Mouse (Mus musculus) thymus, postnatal 14 days (tissue): Measurements from ENCODE around the gene Rpl39.
A peak's percentile ranks its signal among the peaks of the same experiment; 100 is the strongest.

ENCODE experiments used
- DNase-seq: peaks from one replicate; pipeline ENCODE4 v3.0.0; 2021

The Rpl39 gene

DNA sequence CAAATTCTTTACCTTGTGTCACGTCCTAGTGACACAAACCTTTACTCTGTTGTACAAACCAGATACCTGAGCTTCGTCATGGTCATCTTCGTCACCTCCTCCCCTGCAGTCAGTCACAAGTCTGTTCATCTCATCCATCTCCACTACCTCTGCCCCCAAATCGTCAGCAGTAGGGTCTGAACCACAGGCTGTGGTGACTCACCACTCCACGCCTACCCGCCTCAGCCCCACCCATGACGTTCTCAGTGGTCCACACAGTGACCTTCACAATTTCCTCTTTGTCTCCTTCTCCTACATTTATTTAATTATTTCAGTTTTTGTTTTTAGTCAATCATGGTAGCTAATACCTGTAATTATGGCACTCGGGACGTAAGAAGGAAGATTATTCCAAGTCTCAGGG is 21.3 kb downstream of the Rpl39 start:
- no peak for DNase-seq

DNA sequence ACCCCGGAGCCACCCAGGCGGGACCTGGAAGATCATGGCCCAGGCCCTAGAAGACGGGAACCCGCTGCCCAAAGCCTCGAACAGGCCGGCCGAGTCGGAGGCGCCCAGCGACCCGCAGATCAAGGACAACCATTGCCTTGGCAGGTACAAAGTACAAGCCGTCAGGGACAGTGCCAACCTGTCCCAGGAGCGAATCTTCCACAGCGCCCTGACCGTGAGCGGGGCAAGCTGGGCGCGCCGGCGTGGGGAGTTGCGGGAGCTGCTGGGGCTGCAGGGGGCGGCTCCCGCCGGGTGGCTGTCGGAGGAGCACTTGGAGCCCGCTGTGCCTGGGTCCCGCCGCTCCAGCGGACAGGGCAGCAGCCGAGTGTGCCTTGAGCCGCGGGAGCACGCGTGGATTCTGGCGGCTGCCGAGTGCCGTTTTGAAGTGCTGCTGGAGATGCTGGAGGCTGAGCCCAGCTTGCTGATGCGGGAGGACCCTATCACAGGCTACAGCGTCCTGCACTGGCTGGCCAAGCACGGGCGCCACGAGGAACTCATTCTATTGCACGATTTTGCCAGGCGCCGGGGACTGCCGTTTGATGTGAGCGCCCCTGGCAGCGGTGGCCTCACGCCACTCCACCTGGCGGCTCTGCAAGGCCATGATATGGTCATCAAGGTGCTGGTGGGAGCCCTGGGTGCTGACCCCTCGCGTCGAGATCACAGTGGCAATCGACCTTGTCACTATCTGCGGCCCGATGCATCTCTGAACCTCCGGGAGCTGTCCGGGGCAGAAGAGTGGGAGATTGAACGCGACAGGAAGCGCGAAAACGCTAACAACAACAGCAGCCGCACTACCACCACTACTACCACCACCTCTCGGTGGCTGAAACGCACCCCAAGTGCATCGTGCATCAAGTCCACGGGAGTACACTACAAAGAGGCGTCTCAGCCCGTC is 36.0 kb downstream of the Rpl39 start:
- peak; percentile 3 for DNase-seq

DNA sequence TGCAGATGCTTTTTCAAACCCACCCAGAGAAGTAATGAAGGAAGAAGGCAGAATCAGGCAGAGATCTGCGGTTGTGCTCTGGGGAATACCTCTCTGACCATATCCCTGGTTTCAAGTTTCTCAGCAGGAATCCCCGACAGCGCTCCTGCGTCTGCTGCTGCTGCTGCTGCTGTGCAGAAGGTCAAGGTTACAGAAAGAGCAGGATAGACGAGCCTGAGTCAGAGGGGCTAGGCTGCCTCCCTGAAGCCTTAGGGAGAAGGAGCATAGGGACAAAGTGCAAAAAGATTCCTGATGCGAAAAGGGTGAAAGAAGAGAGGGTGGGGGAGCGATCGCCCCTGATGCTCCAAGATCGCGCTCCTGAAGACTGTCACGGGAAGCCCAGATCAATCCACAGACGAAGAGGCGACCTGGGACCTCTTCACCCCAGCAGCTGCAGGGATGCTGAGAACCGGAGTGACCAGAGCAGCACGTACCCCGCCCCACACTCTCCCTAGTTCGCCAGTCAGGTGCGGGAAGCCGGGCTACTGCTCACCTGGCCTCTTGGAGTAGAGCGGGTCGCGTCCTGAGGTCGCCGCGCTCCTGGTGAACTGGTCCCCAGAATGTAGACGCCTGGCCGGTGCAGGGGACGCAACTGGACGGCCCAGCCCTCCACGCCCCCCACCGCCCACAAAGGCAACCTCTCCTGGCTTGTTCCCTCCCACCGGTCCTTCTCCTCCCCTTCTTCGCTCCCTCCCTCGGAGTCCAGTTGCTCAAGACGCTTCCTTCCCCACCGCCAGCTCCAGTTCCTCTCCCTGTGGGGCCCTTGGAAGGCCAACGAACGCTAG is 36.9 kb downstream of the Rpl39 start, which contains the start of gene Sowahd:
TSS of gene Sowahd (plus strand) at position 780 of the 824 bp plus-strand sequence.
- no peak for DNase-seq

DNA sequence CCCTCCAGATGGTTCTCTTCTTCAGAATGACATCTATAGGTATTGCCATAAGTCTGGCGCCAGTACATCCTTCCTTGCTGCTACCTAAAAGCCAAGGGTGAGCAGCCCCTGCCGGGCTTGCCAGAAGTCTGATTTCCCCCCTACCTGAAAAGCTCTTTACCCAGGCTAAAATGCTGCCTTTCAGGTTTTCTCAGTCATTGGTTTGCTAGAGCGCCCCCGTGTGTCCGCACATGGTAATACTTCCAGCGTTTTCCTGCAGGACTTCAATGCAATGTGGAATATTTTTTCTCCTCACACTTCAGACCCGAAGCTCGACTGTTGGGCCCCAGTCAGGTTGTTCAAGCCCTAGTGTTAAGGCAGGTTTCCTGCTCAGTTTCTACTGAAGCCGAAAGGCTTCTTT is 42.5 kb downstream of the Rpl39 start:
- peak; percentile 56 for DNase-seq
